Mouse (Mus musculus): ENCODE measurements at regions not wholly inside any gene's neighbourhood (a gene's known extent, or its start where the extent isn't known, plus 50 kb on each side); places are given as distances from the start of the nearest gene placed in this dataset.

GRCm38 (mm10) chr12:68758263-68759020, 400.5 kb downstream of the Rps29 start:
- TF ChIP-seq CTCF (IDR thresholded peaks at IDR 0.05; ENCODE audit: insufficient read depth, low read depth, low read length), result no peak
- TF ChIP-seq POLR2A (IDR thresholded peaks at IDR 0.05; ENCODE audit: insufficient read depth, low read depth, low read length), result no peak
